Mouse (Mus musculus) kidney, adult 2 months (tissue): ENCODE results near the gene Gm20661.

Source experiments
- CTCF ChIP-seq: fragments of 200-500 bp; conservative IDR thresholded peaks from 2 replicates; pipeline ENCODE4 v1.5.1; 2011; ENCODE audit warnings: low read depth, mild to moderate bottlenecking, control low read depth, low read length, moderate library complexity, mixed read lengths; ENCODE audit not compliant: insufficient read depth, insufficient read length
- POLR2A ChIP-seq: fragments of 200-500 bp; IDR thresholded peaks from one replicate; pipeline ENCODE4 v1.6.1; 2011; ENCODE audit warnings: low read depth, low read length, control low read depth

- no peak for TF ChIP-seq POLR2A
- no peak for TF ChIP-seq CTCF
Observed at GRCm38 (mm10) chr9:107949922-107950235, 33.0 kb upstream of the Gm20661 start, which contains the start of gene Traip.
